Mouse (Mus musculus): ENCODE results near the gene Camk2g. TPM values are rescaled to one million over a fixed set of nuclear protein-coding genes. Genes with fewer than 3 reads are reported as not detected.

The Camk2g gene
- polyA plus RNA-seq, 1 experiment = 42.3 TPM

DNA sequence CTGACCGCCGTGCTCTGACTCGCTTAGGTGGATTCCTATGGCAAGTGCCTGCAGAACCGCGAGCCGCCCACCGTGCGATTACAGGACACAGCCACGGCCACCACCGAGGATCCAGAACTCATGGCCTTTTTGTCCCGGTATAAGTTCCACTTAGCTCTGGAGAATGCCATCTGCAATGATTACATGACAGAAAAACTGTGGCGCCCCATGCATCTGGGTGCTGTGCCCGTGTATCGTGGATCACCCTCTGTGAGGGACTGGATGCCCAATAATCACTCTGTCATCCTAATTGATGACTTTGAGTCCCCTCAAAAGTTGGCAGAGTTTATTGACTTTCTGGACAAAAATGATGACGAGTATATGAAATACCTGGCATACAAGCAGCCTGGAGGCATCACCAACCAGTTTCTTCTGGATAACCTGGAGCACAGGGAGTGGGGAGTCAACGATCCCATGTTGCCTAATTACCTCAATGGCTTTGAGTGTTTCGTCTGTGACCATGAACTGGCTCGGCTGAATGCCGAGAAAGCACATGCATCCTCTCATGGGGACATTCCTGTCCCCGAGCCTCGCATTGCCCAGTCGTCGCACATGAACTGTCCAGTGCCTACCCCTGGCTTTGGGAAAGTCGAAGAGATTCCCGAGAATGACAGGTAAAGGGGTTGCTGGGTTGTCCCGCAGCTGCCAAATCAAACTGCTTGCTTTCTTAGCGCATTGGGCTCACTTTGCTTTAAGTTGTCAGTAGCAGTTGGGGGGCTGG lies 97.9 kb downstream of the Camk2g start:
- TF ChIP-seq POLR2A (IDR thresholded peaks at IDR 0.05; ENCODE audit: control insufficient read depth, extremely low read depth, insufficient read depth, low read length, poor library complexity) (no peak), CTCF (IDR thresholded peaks at IDR 0.05; ENCODE audit: borderline replicate concordance, control insufficient read depth, extremely low read depth, insufficient read depth, low read length, poor library complexity) (no peak)
- WGBS = 29% methylated on average over 27 of the region's 27 CpGs
- no peak overlapping the region for H3K27ac ChIP-seq (ENCODE audit: control insufficient read depth, insufficient read depth, low read length)
- peaks cover 16% of the 10 kb centered on the region for H3K4me1 ChIP-seq (replicated peaks; ENCODE audit: control insufficient read depth, insufficient read depth, low read length)
- H3K4me3 ChIP-seq (ENCODE audit: control insufficient read depth, insufficient read depth, low read length) = peak overlapping the region; percentile 69
- H3K36me3 ChIP-seq (ENCODE audit: control insufficient read depth, insufficient read depth, low read length) = peaks cover 32% of the 10 kb centered on the region
- DNase-seq = no peak
- no peaks in the 10 kb centered on the region for H3K27me3 ChIP-seq (ENCODE audit: control insufficient read depth, insufficient read depth, low read length)

DNA sequence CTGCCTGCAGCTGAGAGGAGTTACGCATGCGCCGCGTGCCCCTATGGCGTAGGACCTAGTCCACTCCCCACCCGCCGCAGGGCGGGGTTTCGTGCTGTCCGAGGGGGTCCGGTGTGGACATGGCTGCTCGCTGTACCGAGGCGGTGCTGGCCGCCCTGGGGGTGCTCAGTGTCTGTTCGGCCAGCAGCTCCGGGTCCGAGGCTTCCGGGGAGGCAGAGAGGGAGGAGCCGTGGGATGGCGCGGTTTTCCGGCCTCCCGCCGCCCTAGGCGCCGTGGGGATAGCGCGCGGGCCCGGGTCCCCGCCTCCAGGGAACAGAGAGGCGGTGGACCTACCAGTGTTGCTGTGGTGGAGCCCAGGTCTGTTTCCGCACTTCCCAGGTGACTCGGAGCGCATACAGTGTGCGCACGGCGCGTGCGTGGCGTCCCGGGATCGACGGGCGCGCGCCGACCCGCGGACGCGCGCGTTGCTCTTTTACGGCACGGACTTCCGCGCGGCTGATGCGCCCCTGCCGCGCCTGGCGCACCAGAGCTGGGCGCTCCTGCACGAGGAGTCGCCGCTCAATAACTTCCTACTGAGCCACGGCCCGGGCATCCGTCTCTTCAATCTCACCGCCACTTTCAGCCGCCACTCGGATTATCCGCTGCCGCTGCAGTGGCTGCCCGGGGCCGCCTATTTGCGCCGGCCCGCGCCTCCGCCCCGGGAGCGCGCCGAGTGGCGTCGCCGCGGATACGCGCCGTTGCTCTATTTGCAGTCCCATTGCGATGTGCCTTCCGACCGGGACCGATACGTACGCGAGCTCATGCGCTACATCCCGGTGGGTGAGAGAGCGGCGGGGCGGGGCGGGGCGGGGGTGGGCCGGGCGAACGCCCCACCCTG lies 98.8 kb downstream of the Camk2g start, which contains the start of gene Fut11:
Gene Fut11 (plus strand): TSS at position 85 of the 877 bp plus-strand sequence.
- 0 out of 2 replicates have a peak, but pooled peaks have one; percentile 31 for TF ChIP-seq CTCF (IDR thresholded peaks at IDR 0.05; ENCODE audit: borderline replicate concordance, control insufficient read depth, extremely low read depth, insufficient read depth, low read length, poor library complexity)
- 0 out of 2 replicates have a peak, but pooled peaks have one; percentile 46 for TF ChIP-seq POLR2A (IDR thresholded peaks at IDR 0.05; ENCODE audit: control insufficient read depth, extremely low read depth, insufficient read depth, low read length, poor library complexity)
- WGBS = under 1% methylated on average over 111 of the region's 111 CpGs
- Histone ChIP-seq H3K27me3 (ENCODE audit: control insufficient read depth, insufficient read depth, low read length) (no peaks in the 10 kb centered on the region), H3K4me1 (replicated peaks; ENCODE audit: control insufficient read depth, insufficient read depth, low read length) (peaks cover 16% of the 10 kb centered on the region), H3K27ac (ENCODE audit: control insufficient read depth, insufficient read depth, low read length) (peak within 1 kb of the TSS; percentile 68), H3K4me3 (ENCODE audit: control insufficient read depth, insufficient read depth, low read length) (peak within 1 kb of the TSS; percentile 69), H3K36me3 (ENCODE audit: control insufficient read depth, insufficient read depth, low read length) (peaks cover 36% of the 10 kb centered on the region)
- DNase-seq = peak; percentile 79

DNA sequence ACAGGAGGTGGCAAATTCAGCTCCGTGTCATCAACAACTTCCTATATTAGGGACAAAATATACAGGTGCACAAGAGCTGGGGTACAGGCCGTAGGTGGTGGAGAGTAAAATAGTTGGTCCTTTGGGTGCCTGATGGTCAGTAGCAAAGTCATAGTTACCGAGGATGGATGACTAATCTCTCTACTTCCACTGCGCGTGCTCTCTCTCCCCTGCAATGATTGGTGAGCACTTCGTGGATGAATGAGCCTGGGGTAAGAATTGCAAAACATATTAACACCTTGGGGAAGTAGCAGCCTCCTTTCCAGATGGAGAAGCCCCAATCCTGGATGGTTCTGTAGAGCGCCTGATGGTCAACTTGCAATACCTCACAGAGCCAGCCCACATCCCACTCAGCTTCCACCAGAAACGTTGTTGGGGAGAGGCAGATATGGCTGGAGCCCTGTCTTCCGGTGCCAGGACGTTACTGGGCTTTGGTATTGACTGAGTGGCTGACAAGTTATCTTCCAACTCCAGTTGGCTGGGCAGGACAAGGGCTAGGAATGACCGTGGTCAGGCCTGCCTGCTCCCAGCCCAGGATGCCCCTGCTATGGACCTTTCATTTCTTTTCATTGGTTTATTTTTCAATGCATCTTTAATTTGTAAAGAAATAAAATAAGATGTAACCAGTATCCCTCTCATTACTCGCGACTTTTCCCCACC lies 99.6 kb downstream of the Camk2g start:
- 57% methylated on average over 13 of the region's 13 CpGs for WGBS
- H3K4me1 ChIP-seq (replicated peaks; ENCODE audit: control insufficient read depth, insufficient read depth, low read length) = peaks cover 16% of the 10 kb centered on the region
- peak overlapping the region; percentile 69 for H3K4me3 ChIP-seq (ENCODE audit: control insufficient read depth, insufficient read depth, low read length)
- H3K27ac ChIP-seq (ENCODE audit: control insufficient read depth, insufficient read depth, low read length) = peak overlapping the region; percentile 35
- peaks cover 44% of the 10 kb centered on the region for H3K36me3 ChIP-seq (ENCODE audit: control insufficient read depth, insufficient read depth, low read length)
- TF ChIP-seq CTCF (IDR thresholded peaks at IDR 0.05; ENCODE audit: borderline replicate concordance, control insufficient read depth, extremely low read depth, insufficient read depth, low read length, poor library complexity) (no peak), POLR2A (IDR thresholded peaks at IDR 0.05; ENCODE audit: control insufficient read depth, extremely low read depth, insufficient read depth, low read length, poor library complexity) (no peak)
- H3K27me3 ChIP-seq (ENCODE audit: control insufficient read depth, insufficient read depth, low read length) = no peaks in the 10 kb centered on the region
- DNase-seq = no peak

DNA sequence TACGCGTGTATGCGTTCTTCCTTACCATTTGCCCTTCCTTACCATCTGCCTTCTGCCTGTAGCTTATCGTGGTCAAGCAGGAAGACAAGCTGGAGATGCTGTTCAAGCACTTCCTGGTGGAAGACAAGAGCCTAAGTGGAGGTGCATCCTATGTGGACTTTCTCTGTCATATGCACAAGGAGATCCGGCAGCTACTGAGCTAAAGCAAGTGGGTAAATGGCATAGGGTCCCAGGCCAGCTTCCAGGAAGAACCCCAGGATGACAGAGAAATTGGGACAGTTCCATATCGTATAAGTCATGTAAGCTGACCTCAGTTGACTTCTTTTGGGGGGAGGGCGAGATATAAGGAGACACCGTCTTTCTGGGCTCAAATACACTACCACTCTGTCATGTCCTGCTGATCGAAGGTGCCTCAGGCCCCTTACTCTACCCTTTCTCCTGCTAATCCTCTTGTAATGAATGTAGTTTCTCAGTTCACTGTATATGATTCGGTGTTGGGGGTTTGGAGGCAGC lies 100.2 kb downstream of the Camk2g start:
- whole genome bisulfite sequencing = 93% methylated on average over 10 of the region's 10 CpGs
- no peaks in the 10 kb centered on the region for H3K27me3 ChIP-seq (ENCODE audit: control insufficient read depth, insufficient read depth, low read length)
- no peak overlapping the region for H3K4me3 ChIP-seq (ENCODE audit: control insufficient read depth, insufficient read depth, low read length)
- peaks cover 16% of the 10 kb centered on the region for H3K4me1 ChIP-seq (replicated peaks; ENCODE audit: control insufficient read depth, insufficient read depth, low read length)
- peaks cover 51% of the 10 kb centered on the region for H3K36me3 ChIP-seq (ENCODE audit: control insufficient read depth, insufficient read depth, low read length)
- DNase-seq = no peak
- TF ChIP-seq POLR2A (IDR thresholded peaks at IDR 0.05; ENCODE audit: control insufficient read depth, extremely low read depth, insufficient read depth, low read length, poor library complexity) = no peak
- no peak for TF ChIP-seq CTCF (IDR thresholded peaks at IDR 0.05; ENCODE audit: borderline replicate concordance, control insufficient read depth, extremely low read depth, insufficient read depth, low read length, poor library complexity)
- no peak overlapping the region for H3K27ac ChIP-seq (ENCODE audit: control insufficient read depth, insufficient read depth, low read length)

DNA sequence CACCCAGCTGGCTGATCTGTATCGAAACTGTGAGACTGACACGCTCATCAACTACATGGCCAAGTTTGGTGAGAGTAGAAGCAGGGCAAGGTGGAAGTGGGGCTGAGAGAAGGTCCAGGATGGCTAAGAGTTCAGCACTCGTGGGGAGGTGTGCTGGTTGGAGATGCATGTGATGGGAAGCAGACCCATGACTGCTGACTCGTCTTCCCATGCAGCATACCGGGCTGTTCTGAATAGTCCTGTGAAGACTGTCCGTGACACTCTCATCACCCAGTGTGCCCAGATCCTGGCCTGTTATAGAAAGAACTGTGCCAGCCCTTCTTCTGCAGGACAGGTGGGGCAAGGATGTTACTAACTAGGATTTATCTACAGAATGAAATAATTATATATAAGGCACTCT lies 102.1 kb downstream of the Camk2g start:
- no peaks in the 10 kb centered on the region for H3K27me3 ChIP-seq (ENCODE audit: control insufficient read depth, insufficient read depth, low read length)
- no peak overlapping the region for H3K27ac ChIP-seq (ENCODE audit: control insufficient read depth, insufficient read depth, low read length)
- 95% methylated on average over 6 of the region's 6 CpGs for WGBS
- H3K36me3 ChIP-seq (ENCODE audit: control insufficient read depth, insufficient read depth, low read length) = peaks cover 70% of the 10 kb centered on the region
- H3K4me3 ChIP-seq (ENCODE audit: control insufficient read depth, insufficient read depth, low read length) = no peak overlapping the region
- TF ChIP-seq CTCF (IDR thresholded peaks at IDR 0.05; ENCODE audit: borderline replicate concordance, control insufficient read depth, extremely low read depth, insufficient read depth, low read length, poor library complexity) (no peak), POLR2A (IDR thresholded peaks at IDR 0.05; ENCODE audit: control insufficient read depth, extremely low read depth, insufficient read depth, low read length, poor library complexity) (no peak)
- peaks cover 14% of the 10 kb centered on the region for H3K4me1 ChIP-seq (replicated peaks; ENCODE audit: control insufficient read depth, insufficient read depth, low read length)
- DNase-seq = no peak

DNA sequence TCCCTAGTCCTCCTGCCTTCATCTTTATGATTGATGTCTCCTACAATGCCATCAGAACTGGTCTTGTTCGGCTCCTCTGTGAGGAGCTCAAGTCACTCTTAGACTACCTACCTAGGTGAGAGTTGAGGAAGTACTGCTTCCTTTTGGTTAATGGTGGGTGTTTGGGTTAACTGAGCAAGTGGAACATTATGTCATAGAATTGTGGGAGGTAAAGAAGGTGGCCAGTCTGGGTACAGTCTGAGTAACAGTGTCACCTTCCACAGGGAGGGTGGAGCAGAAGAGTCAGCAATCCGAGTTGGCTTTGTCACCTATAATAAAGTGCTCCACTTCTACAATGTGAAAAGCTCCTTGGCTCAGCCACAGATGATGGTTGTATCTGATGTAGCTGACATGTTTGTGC lies 104.9 kb downstream of the Camk2g start:
- Histone ChIP-seq H3K27ac (ENCODE audit: control insufficient read depth, insufficient read depth, low read length) (no peak overlapping the region), H3K4me1 (replicated peaks; ENCODE audit: control insufficient read depth, insufficient read depth, low read length) (no peaks in the 10 kb centered on the region), H3K36me3 (ENCODE audit: control insufficient read depth, insufficient read depth, low read length) (peaks cover 95% of the 10 kb centered on the region), H3K4me3 (ENCODE audit: control insufficient read depth, insufficient read depth, low read length) (no peak overlapping the region), H3K27me3 (ENCODE audit: control insufficient read depth, insufficient read depth, low read length) (no peaks in the 10 kb centered on the region)
- no peak for DNase-seq
- TF ChIP-seq POLR2A (IDR thresholded peaks at IDR 0.05; ENCODE audit: control insufficient read depth, extremely low read depth, insufficient read depth, low read length, poor library complexity) (no peak), CTCF (IDR thresholded peaks at IDR 0.05; ENCODE audit: borderline replicate concordance, control insufficient read depth, extremely low read depth, insufficient read depth, low read length, poor library complexity) (no peak)
- WGBS = 96% methylated on average over 2 of the region's 2 CpGs

Measured in thymus, adult 2 months (tissue).